Mouse (Mus musculus) layer of hippocampus, adult 8-10 months (tissue): ENCODE data around the gene Mapkapk3. TPM values are rescaled to one million over a fixed set of nuclear protein-coding genes. Genes with fewer than 3 reads are reported as not detected.

Experiments
- DNase-seq, 2 experiments: peaks; one replicate each; pipeline ENCODE4 v3.0.0; 2022; ENCODE audit warnings: low spot score in 2 of 2
- total RNA-seq, 4 experiments: library from RNA; stranded (reverse); gene quantifications; 2 replicates each; pipeline ENCODE4 v1.2.4; 2022

Gene Mapkapk3
- total RNA-seq: 1 to 10 TPM; 1.9 to 5.1 (median 3.4) TPM

GRCm38 (mm10) chr9:107289211-107290076, at the start of gene Mapkapk3:
Gene Mapkapk3 (minus strand): TSS chr9:107289877.
- peak in 1 of 2 experiments; percentile 23 for DNase-seq

- DNase-seq: peak; percentile 59 to 82
These were observed 48.7 kb upstream of the Mapkapk3 start, which contains the start of gene Hemk1 for GRCm38 (mm10) chr9:107338172-107338883. Gene Hemk1 (minus strand): TSS chr9:107338350.

GRCm38 (mm10) chr9:107336386-107336785, 46.7 kb upstream of the Mapkapk3 start:
- DNase-seq: no peak

GRCm38 (mm10) chr9:107335909-107336308, 46.2 kb upstream of the Mapkapk3 start:
- DNase-seq: peak in 1 of 2 experiments; percentile 71

GRCm38 (mm10) chr9:107335046-107335445, 45.4 kb upstream of the Mapkapk3 start:
- DNase-seq: no peak

- DNase-seq: no peak
These were observed 44.7 kb upstream of the Mapkapk3 start for GRCm38 (mm10) chr9:107334356-107334755.

GRCm38 (mm10) chr9:107333686-107334085, 44.0 kb upstream of the Mapkapk3 start:
- DNase-seq: no peak

DNA sequence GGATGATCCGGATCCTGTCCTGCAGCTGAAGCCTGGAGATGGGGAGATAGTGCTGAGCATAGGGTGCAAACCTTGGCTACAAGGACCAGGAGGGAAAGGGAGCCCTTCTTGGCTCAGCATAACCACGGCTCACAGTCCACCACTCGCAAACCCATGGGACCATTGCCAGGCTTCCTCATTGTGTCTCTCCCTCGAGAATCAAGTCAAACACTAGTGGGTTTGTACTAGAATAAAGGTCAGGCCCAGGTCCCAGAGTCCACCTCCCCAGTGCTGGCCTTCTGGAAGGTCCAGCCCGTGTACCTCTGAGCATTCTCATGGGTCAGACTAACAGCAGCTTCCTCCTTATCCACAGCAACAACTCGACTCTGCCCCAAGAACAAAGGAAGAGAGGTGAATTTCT, 41.1 kb upstream of the Mapkapk3 start:
- DNase-seq: no peak

GRCm38 (mm10) chr9:107327879-107328620, 38.4 kb upstream of the Mapkapk3 start:
- no peak for DNase-seq

DNA sequence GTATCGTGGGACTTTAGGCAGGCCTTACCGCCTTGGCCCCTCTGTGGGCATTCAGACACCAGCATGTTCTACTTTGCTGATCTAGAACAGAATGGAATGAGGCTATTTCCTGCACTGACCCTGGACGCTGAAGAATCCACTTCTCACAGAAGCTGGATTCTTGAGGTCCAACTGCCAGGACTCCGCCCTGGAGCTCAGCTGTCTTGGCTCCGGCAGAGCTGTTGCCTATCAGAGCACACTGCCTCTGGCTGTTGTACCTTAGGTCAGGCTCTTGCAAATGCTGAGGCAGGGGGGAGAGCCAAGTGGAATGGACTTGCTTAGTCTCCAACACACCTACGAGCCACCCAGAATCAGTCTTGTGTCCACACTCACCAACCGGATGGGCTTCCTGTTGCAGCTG, 36.2 kb upstream of the Mapkapk3 start:
- no peak for DNase-seq

- no peak for DNase-seq
These were observed 35.3 kb upstream of the Mapkapk3 start for GRCm38 (mm10) chr9:107324799-107325561.

- DNase-seq: no peak
These were observed 33.9 kb upstream of the Mapkapk3 start for GRCm38 (mm10) chr9:107323558-107323957.

- DNase-seq: no peak
These were observed 32.9 kb upstream of the Mapkapk3 start for GRCm38 (mm10) chr9:107322461-107323050.

GRCm38 (mm10) chr9:107315791-107316190, 26.1 kb upstream of the Mapkapk3 start:
- no peak for DNase-seq

- DNase-seq: no peak
These were observed 24.2 kb upstream of the Mapkapk3 start for GRCm38 (mm10) chr9:107313926-107314325.

- DNase-seq: no peak
These were observed 23.3 kb upstream of the Mapkapk3 start for GRCm38 (mm10) chr9:107312811-107313584.

- no peak for DNase-seq
These were observed 19.9 kb upstream of the Mapkapk3 start for GRCm38 (mm10) chr9:107309600-107309999.

GRCm38 (mm10) chr9:107309171-107309570, 19.5 kb upstream of the Mapkapk3 start:
- no peak for DNase-seq

DNA sequence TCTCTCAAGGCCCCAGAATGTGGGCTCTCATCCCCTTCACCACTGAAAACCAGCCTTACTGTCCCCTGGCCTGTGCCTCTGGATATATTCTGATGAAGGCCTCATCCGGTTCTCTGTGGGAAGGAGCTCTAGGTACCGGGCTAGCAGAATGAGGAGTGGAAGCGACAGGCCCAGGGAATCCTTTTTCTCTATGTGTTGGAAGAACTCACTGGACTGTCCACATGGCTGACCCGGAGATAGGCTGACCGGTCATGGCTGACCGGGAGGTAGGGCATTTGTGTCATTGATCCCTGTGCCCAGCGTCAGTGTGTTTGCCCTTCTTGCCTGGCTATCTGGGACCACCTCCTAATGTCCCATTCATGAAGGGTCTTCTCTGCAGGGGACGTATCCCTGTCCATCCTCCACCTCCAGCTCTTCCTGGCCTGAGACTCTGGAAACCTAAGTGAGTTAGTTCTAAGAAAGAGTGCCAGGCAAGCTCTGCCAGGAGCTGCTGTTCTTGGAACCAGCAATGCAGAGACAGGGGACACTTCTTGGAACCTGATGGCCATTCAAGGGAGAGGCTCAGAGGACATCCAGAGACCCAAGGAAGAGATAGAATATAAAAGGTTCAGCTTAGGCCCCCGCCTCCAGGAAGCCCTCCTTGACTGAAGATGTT, 18.8 kb upstream of the Mapkapk3 start:
- DNase-seq: no peak
